Mouse (Mus musculus): ENCODE results near the gene Upp2. TPM values are rescaled to one million over a fixed set of nuclear protein-coding genes. Genes with fewer than 3 reads are reported as not detected.

Upp2 gene
- total RNA-seq, 1 experiment from 2014 or later: not detected

DNA sequence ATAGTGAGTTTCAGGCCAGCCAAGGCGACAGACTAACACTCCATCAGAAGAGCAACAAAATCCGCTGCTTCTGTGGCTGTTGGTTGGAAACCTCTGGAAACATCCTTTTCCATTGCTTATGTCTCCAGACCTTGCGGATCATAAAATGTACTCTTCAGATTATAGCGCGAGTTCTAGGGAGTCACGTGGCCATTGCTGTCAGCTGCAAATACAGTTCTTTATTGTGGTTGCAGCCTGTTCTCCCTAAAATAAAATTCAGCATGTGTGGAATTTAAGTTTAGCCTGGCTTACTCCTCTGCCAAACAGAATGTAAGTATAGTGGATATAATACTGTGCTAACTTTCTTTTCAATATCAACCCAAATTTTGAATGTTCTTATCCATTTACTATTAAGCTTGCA is 78.6 kb downstream of the Upp2 start:
- no peak for ATAC-seq (replicated peaks in 1 of 2; ENCODE audit: insufficient read depth in 1 of 2, low FRiP score in 2 of 2, low TSS enrichment in 1 of 2, low read depth in 1 of 2, poor library complexity in 2 of 2, severe bottlenecking in 2 of 2)

- ATAC-seq (replicated peaks in 1 of 2; ENCODE audit: insufficient read depth in 1 of 2, low FRiP score in 2 of 2, low TSS enrichment in 1 of 2, low read depth in 1 of 2, poor library complexity in 2 of 2, severe bottlenecking in 2 of 2): no peak
These were observed 88.1 kb downstream of the Upp2 start for GRCm38 (mm10) chr2:58655169-58655568.

DNA sequence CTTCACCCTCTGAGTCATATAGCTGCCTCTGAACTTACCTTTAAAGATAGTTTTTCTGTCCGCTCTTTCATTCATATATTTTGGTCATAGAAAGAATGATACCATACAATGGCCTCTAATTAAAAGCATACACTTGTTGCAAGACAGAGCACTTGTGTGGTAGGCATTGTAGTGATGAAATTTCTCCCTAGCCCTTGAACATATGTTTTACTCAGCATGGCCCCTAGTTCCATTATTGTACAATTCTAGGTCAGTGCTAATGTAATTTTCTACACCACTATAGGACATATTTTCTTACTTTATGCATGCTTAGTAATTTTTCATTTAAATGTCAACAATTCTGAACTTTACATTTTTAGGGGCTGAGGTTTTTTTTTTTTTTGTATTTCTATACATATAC is 89.9 kb downstream of the Upp2 start:
- ATAC-seq (replicated peaks in 1 of 2; ENCODE audit: insufficient read depth in 1 of 2, low FRiP score in 2 of 2, low TSS enrichment in 1 of 2, low read depth in 1 of 2, poor library complexity in 2 of 2, severe bottlenecking in 2 of 2): no peak

- ATAC-seq (replicated peaks in 1 of 2; ENCODE audit: insufficient read depth in 1 of 2, low FRiP score in 2 of 2, low TSS enrichment in 1 of 2, low read depth in 1 of 2, poor library complexity in 2 of 2, severe bottlenecking in 2 of 2): no peak
These were observed 90.8 kb downstream of the Upp2 start for GRCm38 (mm10) chr2:58657855-58658254.

DNA sequence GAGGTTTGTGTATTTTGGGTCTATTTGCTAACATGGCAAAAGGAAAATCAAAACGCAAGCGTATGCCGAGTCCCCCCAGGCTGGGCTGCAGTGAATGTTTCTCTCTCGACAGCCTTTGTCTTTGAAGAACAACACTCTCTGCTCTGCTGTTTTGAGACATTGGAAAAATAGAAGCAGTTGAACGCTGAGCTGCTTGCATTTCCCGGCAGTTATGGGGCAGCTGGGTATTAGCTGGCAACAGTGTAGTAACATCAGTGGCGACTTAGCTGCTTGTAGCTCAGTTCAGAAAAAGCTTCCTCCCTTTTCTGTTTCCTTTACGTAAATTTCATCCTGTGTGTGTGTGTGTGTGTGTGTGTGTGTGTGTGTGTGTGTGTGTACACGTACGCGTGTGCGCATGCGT is 93.5 kb downstream of the Upp2 start:
- no peak for ATAC-seq (replicated peaks in 1 of 2; ENCODE audit: insufficient read depth in 1 of 2, low FRiP score in 2 of 2, low TSS enrichment in 1 of 2, low read depth in 1 of 2, poor library complexity in 2 of 2, severe bottlenecking in 2 of 2)

GRCm38 (mm10) chr2:58661116-58661515 is 94.0 kb downstream of the Upp2 start:
- no peak for ATAC-seq (replicated peaks in 1 of 2; ENCODE audit: insufficient read depth in 1 of 2, low FRiP score in 2 of 2, low TSS enrichment in 1 of 2, low read depth in 1 of 2, poor library complexity in 2 of 2, severe bottlenecking in 2 of 2)

DNA sequence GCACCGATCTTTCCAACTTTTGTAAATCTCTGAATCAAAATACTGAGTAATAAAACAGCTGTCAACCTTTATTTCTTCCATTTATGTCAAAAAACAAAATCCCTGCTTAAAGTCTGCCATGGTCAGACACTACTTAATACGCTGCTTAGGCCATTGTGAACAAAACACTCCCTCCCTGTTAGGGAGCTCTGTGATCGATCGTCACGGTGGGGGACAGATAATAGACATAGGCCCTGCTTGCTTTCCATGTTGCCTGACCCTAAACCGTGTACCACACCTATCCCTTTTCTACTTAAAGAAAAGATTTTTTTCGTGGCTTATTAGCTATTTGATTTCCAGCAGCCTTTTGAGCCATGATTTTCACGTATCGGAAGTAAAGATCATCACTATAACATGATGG is 95.6 kb downstream of the Upp2 start:
- no peak for ATAC-seq (replicated peaks in 1 of 2; ENCODE audit: insufficient read depth in 1 of 2, low FRiP score in 2 of 2, low TSS enrichment in 1 of 2, low read depth in 1 of 2, poor library complexity in 2 of 2, severe bottlenecking in 2 of 2)

- ATAC-seq (replicated peaks in 1 of 2; ENCODE audit: insufficient read depth in 1 of 2, low FRiP score in 2 of 2, low TSS enrichment in 1 of 2, low read depth in 1 of 2, poor library complexity in 2 of 2, severe bottlenecking in 2 of 2): no peak
These were observed 96.5 kb downstream of the Upp2 start for GRCm38 (mm10) chr2:58663404-58664120.

- ATAC-seq (replicated peaks in 1 of 2; ENCODE audit: insufficient read depth in 1 of 2, low FRiP score in 2 of 2, low TSS enrichment in 1 of 2, low read depth in 1 of 2, poor library complexity in 2 of 2, severe bottlenecking in 2 of 2): peak; percentile 47 to 53; a peak in 3 of 4 replicates
These were observed 98.2 kb downstream of the Upp2 start for GRCm38 (mm10) chr2:58665081-58665814.

DNA sequence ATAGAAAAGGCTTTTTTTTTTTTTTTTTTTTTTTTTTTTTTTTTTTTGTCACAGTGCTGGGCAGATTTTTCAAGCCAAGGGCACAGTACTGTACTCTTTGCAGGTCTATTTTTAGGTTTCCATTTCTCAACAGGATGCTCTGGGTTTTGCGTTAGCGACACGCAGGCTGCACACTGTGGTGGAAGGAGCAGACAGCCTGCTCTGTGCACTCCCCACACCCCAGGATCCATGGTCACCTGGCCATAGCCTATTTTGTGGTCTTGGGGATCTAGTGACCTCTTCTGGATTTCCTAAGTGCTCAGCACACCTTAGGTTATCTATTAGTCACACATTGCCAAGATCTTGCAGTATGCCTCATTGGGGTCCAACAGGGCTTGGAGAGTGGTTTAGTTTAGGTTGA is 100.2 kb downstream of the Upp2 start:
- ATAC-seq (replicated peaks in 1 of 2; ENCODE audit: insufficient read depth in 1 of 2, low FRiP score in 2 of 2, low TSS enrichment in 1 of 2, low read depth in 1 of 2, poor library complexity in 2 of 2, severe bottlenecking in 2 of 2): no peak

DNA sequence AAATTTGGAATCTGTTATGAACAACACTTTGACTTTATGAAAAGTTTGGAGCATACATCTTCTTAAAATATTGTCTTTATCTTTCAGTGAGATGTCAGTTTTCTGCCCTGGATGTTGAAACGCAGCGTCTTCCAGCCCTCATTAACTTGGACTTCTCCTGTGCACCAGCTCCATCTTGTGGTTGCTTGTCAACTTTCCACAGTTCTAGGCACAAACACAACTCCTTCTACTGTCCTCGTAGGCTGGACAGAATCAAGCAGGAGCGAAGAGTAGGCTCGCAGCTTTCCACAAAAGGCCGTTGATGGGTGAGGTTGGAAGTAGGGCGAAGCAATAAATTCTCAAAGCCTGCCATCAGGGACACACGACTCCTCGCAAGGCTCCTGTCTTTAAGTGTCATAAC is 100.9 kb downstream of the Upp2 start:
- peak in 1 of 2 experiments; percentile 63; a peak in 1 of 4 replicates for ATAC-seq (replicated peaks in 1 of 2; ENCODE audit: insufficient read depth in 1 of 2, low FRiP score in 2 of 2, low TSS enrichment in 1 of 2, low read depth in 1 of 2, poor library complexity in 2 of 2, severe bottlenecking in 2 of 2)

DNA sequence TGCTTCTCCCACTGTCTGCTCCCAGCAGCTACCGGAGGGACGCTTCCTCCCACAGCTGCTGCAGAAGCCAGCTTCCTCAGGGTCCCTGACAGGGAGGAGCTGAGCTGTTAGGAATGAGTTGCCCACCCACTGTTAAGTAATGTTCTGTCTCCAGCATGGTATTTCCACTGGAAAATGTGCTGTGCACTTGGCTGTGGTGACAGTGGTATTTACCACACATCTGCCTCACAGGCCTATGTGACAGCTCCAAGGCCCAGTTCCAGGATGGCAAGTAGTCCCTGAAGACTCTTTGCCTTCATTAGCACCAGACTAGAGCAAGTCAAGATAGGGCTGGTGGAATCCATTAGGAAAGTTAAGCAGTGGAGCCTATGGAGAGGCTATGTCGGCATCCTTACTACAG is 102.0 kb downstream of the Upp2 start:
- no peak for ATAC-seq (replicated peaks in 1 of 2; ENCODE audit: insufficient read depth in 1 of 2, low FRiP score in 2 of 2, low TSS enrichment in 1 of 2, low read depth in 1 of 2, poor library complexity in 2 of 2, severe bottlenecking in 2 of 2)

GRCm38 (mm10) chr2:58672520-58672919 is 105.4 kb downstream of the Upp2 start:
- ATAC-seq (replicated peaks in 1 of 2; ENCODE audit: insufficient read depth in 1 of 2, low FRiP score in 2 of 2, low TSS enrichment in 1 of 2, low read depth in 1 of 2, poor library complexity in 2 of 2, severe bottlenecking in 2 of 2): no peak

GRCm38 (mm10) chr2:58679968-58680367 is 112.9 kb downstream of the Upp2 start:
- no peak for ATAC-seq (replicated peaks in 1 of 2; ENCODE audit: insufficient read depth in 1 of 2, low FRiP score in 2 of 2, low TSS enrichment in 1 of 2, low read depth in 1 of 2, poor library complexity in 2 of 2, severe bottlenecking in 2 of 2)

DNA sequence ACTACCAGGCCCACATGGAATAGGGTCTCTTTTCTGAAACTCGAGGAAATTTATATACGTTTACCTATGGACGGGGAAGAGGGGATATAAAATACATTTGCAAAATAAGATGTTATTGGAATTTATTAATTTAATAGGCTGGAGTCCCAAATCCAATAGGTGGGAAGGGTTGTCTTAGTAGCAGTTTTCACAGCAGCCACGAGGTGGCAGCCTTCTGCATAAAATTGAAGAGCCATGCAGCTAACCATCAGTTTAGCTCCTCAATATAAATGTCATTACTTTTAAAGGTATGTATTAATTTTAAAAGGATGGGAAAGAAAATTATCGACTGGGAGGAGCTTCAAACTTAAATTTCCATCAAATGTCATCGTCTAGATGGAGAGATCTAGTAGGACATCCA is 113.7 kb downstream of the Upp2 start:
- no peak for ATAC-seq (replicated peaks in 1 of 2; ENCODE audit: insufficient read depth in 1 of 2, low FRiP score in 2 of 2, low TSS enrichment in 1 of 2, low read depth in 1 of 2, poor library complexity in 2 of 2, severe bottlenecking in 2 of 2)

DNA sequence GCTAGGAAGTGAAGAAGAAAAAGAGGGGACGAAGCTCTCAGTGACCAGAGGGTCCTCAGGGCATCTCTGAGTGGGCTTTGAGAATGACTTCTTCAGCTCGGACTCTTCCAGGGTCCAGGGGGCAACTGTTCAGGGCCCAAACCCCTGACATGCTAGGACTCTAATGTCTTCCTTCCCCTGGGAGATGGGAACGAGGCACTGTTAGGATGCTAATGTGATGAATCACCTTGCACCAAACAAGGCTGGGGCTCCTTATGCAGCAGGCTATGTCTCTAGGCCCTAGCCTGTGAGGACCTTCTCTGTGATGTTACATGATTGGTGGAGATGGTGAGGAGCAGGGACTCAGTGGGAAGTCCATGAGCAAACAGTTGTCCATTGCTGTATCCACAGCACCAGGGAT is 114.3 kb downstream of the Upp2 start:
- ATAC-seq (replicated peaks in 1 of 2; ENCODE audit: insufficient read depth in 1 of 2, low FRiP score in 2 of 2, low TSS enrichment in 1 of 2, low read depth in 1 of 2, poor library complexity in 2 of 2, severe bottlenecking in 2 of 2): no peak

DNA sequence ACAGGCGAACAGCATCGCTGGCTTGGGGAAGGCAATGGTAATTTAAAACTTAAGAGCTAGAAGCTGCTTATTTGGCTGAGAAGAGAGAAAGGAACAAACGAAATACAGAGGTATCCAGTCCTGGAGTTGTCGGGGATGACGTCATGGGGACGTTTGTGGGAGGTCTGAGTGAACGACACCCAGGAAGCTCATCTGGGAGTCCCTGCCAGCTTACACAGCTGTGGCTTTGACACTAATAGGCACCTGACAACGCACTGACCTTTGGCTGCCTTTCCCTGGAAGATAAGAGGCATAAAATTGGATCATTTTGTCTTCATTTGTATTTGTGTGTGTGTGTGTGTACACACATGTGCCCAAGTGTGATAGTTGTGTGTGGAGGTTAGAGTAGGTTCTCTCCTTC is 130.4 kb downstream of the Upp2 start:
- ATAC-seq (replicated peaks in 1 of 2; ENCODE audit: insufficient read depth in 1 of 2, low FRiP score in 2 of 2, low TSS enrichment in 1 of 2, low read depth in 1 of 2, poor library complexity in 2 of 2, severe bottlenecking in 2 of 2): no peak

DNA sequence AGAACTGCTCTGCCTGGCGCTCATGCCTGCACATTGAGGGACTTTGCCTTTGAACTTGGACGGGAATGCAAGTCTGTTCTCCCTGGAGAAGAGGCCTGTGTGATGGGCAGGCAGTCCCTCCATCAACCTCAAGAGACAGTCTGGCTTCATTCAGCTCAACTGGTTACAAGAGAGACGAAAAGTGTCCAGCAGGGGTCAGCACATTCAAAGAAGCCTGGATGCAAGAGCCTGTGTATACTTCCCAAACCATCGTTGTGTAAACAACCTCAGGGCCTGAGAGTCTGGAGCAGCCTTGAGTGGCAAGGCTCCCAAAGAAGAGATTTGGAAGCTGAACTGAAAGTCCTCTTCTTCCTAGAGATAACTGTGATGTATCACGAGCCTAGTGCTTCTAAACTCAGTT is 132.8 kb downstream of the Upp2 start:
- peak; percentile 21 to 64; a peak in 1 of 4 replicates for ATAC-seq (replicated peaks in 1 of 2; ENCODE audit: insufficient read depth in 1 of 2, low FRiP score in 2 of 2, low TSS enrichment in 1 of 2, low read depth in 1 of 2, poor library complexity in 2 of 2, severe bottlenecking in 2 of 2)

DNA sequence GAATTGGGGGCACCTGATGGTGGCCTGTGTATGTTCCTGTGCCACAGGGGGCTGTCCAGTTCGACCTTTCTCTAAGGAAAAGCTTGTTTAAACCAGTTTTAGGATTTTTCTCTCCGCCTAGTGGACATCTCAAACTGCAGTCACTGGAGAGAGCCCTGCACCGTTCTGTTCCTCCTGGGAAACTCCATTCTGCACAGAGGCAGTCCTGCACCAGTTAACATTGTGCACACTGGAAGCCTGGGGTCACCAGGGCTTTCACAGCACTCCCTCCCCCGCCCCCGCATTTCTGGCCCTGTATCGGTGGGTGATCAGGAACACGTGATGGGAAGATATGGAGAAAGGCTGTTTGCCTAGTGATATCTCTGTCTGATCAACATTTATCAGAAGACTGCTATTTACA is 133.3 kb downstream of the Upp2 start:
- ATAC-seq (replicated peaks in 1 of 2; ENCODE audit: insufficient read depth in 1 of 2, low FRiP score in 2 of 2, low TSS enrichment in 1 of 2, low read depth in 1 of 2, poor library complexity in 2 of 2, severe bottlenecking in 2 of 2): no peak

All from hematopoietic stem cell, adult 5-6 weeks (primary cell).